Mouse (Mus musculus) liver, adult (tissue): ENCODE measurements around the gene Bahcc1.
A peak's percentile ranks its signal among the peaks of the same experiment; 100 is the strongest.

ENCODE experiments used
- GATA4 ChIP-seq: IDR thresholded peaks from 2 replicates; pipeline ENCODE4 v1.6.1; 2014; ENCODE audit warnings: mild to moderate bottlenecking, low read length; ENCODE audit not compliant: insufficient replicate concordance

Gene Bahcc1

DNA sequence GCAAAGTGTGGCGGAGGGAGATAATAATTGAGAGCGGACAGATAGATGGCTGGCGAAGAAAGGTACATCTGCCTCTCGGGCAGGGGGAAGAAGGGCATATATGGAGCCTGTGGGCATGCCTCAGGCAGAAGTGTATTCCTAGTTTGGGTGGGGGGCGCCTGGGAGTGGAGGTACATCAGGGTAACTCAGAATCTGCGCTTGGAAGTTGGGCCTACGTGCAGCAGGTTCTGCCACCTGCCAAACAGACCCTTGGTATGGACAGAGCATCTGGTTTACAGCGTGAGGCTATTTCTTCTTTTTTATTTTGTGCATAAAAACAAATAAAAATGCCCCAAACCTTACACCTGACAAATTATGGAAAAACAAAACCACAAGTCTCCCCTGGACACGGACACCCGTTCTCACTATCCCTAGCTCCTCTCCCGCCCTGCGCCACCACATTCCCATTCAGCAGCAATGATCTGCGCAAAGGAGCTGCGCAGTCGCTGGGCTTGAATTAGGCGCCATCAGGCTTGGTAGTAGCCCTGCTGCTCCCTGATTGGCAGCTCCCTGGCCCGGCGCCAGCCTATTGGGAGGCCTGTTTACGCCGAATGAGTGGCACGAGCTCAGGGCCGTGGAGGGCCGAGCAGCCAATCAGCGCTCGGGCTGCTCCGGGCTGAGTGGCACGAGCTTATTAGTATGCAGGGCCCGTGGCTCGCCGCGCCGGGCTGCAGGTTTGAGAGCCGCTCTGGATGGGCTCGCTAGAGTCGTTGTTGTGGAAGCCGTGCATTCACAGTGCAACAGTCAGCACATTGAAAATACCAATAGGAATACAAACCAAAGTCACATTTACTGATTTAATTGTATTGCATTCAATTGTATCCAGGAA, at the start of gene Bahcc1:
Gene Bahcc1 (plus strand): TSS at position 718 of the 868 bp plus-strand sequence.
- TF ChIP-seq GATA4: peak; percentile 30; the same call in 1 of the 2 replicates

DNA sequence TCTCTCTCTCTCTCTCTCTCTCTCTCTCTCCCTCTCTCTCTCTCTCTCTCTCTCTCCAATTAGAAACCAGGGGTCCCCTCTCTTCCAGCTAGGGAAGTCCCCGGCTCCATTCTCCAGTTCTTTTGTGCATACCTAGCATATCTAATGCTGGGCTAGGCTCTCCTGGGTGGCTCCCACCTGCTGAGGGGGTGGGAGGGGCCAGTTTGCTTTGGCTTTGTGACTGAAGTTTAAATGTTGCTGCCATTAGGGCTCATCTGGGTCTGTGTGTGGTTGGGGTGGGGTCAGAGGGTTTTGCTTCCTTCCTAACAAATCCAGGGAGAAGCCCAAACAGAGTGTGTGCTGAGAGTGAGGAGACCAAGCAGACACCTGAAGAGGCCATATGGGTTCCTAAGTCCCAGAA, 49.6 kb upstream of the Bahcc1 start:
- no peak for TF ChIP-seq GATA4

DNA sequence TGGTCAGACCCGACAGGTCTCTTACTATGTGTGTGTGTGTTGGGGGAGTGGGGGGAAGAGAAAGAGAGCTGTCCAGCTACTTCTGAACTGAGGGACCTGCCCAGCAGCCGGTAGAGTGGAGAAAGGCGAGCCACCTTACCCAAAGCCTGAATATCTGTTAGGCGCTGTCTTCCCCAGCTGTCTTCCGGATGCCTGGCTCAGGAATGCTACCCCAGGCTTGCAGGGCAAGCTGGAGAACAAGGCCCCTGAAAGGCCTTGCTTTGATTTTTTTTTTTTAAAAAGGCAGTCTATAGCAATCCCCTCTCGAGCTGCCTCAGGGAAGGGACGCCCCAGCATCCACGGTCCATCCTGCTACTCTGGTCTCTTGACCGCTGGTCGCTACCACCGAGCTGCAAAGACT, 49.0 kb upstream of the Bahcc1 start:
- TF ChIP-seq GATA4: no peak

DNA sequence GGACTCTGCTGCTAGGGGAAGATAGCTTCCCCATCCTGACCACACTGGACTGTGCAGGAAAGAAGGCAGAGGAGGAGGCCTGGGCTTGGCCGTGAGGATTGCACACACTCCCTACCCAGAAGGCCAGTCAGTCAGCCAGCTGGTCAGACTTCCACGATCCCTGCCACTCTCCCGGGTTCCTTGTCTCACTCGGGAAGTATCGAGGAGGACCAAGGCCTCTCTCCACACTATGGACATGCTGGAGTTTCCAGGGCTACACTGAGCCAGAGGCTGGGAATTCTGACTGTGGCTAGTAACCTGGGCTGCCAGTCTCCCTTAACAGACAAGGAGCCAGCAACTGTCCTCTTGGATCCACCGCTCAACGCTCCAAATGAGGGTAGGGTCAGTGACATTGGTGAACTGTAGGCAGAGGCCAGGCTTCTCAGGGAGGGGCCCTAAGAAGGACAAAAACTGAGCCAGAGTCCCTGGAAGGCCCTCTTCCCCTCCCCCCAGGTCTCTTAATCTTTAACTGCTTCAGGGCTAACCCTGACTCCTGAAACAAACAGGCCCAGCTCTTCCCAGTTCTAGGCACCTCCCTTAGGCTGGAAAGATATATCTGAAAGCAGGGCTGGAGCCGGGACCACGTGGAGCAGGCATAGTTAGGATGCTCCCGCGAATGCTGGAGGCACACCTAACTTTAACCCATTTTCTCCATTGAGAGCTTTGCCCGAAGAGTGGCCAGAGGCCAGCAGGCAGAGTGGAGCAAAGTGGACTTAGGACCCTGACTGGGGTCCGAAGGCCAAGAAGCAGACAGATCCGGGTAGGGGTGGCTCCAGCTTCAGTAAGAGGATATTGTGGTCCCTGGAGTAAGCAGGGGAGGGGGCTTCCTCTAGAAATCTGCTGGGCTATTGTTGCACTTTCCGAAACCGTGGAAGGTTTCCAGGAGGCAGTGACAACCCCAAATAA, 48.1 kb upstream of the Bahcc1 start:
- no peak; the same call in 1 of the 2 replicates for TF ChIP-seq GATA4

DNA sequence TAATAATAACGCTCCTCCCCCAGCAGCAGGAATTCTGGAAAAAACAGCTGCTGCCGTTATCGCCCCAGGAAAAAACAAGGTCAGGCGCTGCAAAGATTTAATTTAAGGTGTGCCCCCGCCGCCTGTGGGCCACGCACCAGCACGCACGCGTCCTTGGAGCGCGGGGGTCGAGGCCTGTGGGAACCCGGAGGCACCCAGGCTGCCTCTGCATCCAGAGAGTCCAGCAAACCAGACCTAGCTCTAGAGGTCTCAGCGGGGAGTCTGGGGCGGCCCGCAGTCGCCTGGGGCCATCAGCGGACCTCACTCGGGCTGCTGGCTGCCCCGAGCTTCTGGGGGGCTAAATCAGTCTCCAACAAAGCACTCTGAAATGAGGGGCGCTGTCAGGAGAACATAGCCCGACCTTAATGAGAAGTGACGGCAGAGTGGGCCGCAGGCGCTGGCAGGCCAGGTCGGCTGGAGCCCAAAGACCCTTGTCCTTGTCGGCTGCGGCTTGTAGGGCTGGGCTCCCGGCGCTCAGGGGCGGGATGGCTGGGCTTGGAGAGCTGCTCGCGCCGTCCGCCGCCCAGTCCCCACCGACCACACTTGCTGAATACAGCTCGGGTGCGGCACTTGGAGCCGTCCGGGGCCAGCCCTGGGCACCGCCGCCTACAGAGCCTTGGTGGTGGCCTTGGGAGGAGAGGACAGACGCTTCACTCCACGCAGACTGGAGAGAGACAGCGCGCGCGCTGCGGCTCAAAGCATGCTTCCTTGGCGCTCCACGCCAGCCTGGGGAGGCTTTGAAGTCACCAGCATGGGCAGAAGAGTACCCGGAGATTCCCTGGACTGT, 47.2 kb upstream of the Bahcc1 start:
- peak; percentile 88; the same call in 1 of the 2 replicates for TF ChIP-seq GATA4

DNA sequence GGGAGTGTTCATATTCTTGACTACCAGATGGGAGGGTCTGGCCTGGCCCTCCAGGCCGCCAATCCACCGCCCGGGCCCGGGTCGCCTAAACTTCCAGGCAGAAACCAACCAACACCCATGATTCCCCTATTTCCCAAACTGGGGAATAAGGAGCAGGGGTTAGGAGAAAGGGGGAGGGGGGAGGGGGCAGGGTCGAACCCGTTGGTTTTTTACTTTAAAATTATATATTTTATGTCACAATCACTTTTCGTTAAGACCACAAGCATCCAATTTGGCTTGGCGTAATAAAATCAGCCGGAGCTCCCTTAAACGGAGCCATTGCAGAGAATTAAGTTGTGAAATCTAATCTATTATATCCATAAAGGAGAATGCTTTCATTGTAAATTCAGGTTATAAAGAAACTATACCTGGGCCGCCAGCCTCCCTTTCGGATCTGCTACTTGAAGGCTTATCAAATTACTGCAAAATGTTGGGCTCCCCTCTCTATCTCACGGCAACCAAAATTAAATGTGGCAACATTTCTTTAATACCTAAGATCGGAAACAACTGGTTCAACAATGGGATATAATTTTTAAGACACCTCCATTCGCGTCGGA, 46.5 kb upstream of the Bahcc1 start:
- TF ChIP-seq GATA4: no peak

DNA sequence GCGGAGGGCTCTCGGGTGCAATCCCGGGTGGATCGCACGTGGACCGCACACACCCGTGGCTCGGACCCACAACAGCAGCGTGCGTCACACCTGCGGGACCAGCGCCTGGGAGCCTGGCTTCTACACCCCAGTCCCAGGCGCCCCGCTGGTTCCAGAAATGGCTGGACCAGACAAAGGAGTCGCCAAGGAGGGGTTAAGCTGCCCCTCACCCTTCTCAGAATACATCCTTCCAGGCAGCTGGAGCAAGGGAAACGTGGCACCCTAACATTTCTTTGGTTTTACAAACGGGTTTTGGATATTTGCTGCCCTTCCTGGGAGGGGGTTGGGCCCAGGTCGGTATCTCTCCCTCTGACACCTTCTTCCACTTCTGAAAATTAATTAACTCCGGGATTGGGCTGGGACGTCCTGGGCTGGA, 45.9 kb upstream of the Bahcc1 start:
- no peak for TF ChIP-seq GATA4

DNA sequence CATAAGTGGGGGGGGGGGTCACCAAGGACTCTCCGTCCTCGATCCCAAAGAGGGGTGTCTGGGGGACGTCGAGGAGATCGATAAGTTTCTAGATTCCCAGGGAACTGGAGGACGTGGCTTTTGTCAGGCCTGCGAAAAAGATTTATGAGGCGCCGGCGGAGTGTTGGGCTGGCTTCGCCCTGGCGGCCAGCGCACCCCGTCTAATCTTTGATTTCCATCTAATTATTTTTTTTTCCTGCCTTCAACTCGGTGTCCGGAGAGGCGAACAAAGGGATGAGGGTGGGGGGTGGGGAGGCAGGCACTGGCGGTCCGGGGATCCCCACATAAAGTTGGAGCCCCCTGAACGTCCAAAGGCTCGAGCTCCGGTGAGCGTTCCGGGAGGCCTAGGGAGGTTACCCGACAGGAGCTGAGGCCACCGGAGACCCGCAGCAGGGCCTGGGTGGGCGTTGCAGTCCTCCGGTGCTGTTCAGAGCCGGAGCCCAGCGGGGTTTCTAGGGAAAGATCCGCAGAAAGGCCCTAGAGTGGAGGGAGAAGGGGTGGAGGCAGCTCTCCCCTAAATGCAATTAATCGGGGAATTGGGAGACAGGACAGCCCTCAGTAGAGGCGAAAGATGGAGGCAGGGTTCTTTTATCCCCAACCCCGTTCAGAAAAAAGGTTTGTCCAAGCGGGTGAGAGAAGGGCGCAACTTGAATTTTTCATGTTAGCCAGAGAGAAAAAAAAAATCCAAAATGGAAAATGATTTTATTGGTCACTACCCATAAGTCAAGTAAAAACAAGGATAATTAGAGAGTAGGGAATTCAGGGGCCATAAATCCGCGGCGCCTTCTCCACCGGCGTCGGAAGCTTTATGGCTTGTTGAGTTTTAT, 45.3 kb upstream of the Bahcc1 start:
- no peak for TF ChIP-seq GATA4

DNA sequence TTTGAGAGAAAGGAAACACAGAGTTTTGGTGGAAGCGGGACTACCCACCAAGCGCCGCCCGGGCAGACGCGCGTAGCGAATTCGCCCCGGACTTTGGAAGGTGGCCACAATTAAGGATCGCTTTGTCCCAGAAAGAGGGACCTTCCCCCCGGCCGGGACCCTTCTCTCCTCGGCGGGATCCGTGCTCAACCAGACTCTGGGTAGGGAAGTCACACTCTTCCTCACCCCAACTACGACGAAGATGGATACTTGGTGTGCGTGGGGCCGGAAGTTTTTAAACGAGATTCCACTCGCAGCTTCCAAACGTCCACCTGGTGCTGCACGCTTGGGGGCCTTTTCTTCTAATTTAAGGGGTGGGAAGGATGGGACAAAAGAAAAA, 44.7 kb upstream of the Bahcc1 start:
- TF ChIP-seq GATA4: no peak

DNA sequence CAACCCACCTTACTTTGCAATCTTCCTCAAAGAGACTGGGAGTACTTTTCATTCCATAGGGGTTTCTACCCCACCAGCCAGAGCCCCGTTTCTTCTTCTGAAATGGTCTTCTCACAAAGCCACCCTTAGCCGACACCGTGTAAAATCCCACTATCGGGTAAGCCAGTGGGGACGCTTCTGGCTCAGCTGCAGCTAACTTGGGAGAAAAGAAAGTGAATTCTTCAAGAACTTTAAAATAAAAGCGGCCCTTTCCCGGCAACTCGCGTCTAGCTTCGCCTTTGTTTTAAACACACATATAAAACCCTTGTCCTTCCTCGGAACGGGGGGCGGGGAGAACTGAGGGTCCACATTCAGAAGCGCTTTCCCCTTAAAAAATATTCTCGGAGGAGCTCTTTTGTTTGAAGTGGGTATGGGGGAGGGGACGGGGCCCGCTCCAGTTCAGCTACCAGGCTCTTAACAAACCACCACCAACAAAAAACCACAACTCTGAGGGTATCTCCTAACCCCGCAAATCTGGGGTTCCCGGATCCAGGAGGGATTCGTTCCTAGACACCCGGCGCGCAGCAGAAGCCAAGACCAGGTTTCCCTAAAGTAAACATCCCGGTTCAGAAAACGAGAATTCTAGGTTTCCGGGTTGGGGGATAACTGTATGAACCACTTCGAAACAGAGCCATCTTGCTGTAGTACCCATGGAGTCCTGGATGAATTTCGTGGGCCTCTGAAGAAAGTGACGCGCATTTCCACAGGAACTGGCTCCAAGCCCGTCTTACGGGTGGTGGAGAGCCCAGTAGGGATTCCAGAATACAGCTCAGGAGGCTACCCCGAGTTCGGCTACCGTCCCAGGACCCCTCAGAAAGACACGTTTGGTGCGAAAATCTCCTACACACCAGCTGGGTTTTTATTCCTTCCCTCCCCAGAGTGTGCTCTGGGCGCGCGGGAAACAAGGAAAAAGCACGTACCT, 44.0 kb upstream of the Bahcc1 start:
- no peak for TF ChIP-seq GATA4

DNA sequence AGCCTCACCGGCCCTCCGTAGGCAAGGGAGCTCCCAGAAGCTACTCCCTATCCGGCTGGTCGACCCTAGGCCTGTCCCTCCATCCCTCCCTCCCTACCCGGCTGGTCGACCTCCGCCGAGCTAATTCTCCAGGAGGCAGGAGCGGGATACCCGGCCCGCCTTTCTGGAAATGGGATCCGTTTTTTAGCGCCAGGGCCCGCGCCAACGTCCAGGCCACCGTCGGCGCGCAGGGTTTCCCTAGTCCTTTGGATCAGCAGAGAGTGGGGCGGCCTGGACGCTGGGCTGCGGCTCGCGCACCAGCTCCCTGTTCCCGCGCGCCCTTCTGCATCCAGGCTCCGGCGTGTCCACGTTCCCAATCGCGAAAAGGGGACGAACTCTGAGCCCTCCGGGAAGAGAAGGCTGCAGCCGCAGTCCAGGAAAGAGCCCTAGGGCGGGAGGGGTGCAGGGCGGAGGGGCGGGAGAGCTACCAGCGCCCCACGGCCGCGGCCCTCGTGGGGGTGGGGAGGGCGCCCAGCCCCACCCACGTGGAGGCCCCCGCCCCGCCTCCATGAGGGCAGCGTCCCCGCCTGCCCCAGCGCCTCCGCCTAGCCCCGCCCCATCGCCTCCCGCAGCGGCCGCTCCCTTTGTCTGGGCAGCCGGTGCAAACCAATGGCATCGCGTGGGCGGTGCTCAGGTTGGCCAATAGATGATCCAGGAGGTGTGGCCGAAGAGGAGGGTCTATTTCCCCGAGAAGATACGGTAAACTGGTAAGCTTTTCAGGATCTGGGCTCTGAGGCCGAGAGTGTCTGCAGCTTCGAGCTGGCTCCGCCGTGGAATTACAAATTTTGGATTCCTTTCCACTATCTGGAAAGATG, 43.1 kb upstream of the Bahcc1 start:
- TF ChIP-seq GATA4: peak; percentile 10; the same call in 1 of the 2 replicates
